Mouse (Mus musculus): ENCODE data around the gene Atxn7l2. TPM values are rescaled to one million over a fixed set of nuclear protein-coding genes. Genes with fewer than 3 reads are reported as not detected.

Gene Atxn7l2
- total RNA-seq, 2 experiments from 2014 or later, result 30.6 to 32.8 TPM

DNA sequence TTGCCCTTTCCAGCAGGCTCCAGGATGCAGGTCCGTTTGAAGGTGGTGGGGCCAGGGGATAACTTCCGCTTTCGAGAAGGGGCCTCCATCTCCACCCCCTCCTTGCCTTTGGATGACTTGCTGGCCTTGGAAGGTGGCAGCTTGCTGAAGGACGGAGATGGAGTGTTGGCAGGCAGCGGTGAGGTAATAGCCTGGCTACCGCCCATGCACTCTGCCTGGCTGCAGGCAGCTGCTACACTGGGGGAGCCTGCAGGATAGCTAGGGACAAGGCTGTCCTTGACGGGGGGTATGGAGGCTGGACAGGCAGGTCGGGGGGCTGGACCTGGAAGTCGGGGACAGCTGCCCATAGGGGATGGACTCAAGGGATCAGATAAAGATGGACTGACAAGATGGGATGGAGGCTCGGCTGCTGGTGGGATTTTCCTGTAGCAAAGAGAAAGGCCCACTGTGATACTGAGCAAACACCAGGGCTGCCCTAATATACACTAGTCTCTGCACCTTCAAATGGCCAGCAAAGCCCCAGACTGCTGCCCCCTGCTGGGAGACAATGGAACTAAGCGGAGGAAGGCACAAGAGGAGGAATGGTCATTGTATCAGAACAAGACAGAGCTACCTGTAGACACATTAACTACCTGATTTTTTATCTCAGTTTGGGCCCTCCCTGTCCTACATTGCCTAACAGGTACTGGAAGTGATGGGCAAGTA lies 7.0 kb downstream of the Atxn7l2 start:
- intact Hi-C loops (cut with DNase I), result loop anchor here (1.0 kb wide), 1 partner anchor 39 kb away; no protein-coding TSS in a partner anchor
- peak; percentile 76 to 86 for DNase-seq (ENCODE audit: extremely low spot score in 1 of 2, low spot score in 2 of 2)
- TF ChIP-seq CTCF (IDR thresholded peaks at IDR 0.05), result peak; percentile 90
- Histone ChIP-seq H3K4me3 (no peak overlapping the region), H3K27ac (peak overlapping the region; percentile 96)

DNA sequence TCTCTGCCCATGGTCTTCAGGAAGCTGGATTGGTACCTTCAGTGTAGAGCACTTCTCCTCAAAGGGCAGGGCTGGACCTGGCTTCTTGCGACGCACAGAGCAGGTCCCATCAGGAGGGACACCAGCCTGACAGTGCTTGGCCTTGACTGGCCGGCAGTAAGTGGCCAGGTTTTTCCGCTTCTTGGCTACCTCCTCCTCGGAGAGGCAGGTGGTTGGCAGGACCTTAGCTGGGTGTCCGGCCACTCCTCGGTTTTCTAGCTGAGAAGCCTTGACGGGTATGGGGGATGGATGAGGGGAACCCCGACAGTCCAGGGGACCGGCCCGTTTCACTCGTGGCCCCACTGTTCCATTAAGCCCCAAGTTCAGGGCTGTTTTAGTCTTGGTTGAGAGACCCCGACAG lies 7.5 kb downstream of the Atxn7l2 start:
- intact Hi-C loops (cut with DNase I), result no loop called here
- H3K27ac ChIP-seq, result peak overlapping the region; percentile 96
- H3K4me3 ChIP-seq, result no peak overlapping the region
- DNase-seq (ENCODE audit: extremely low spot score in 1 of 2, low spot score in 2 of 2), result no peak
- TF ChIP-seq CTCF (IDR thresholded peaks at IDR 0.05), result no peak

DNA sequence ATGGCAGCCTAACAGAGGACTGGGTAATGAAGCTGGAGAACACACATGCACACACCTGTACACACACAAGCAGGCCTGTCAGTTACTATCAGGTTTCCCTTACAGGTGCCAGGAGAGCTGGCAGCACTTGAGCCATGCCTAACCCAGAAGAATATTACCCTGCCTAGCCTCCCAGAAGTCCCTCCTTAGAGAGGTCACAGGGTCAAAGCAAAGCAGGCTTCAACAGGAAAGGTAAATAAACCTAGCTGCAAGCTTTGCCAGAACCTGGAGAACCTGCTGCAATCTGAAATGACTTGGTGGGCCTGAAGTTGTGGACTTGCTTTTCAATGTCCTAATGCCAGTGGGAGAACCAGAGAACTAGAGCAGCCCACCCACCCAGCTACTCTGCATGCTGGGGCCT lies 8.2 kb downstream of the Atxn7l2 start:
- Histone ChIP-seq H3K4me3 (no peak overlapping the region), H3K27ac (peak overlapping the region; percentile 96)
- TF ChIP-seq CTCF (IDR thresholded peaks at IDR 0.05), result no peak
- no peak for DNase-seq (ENCODE audit: extremely low spot score in 1 of 2, low spot score in 2 of 2)
- intact Hi-C loops (cut with DNase I), result no loop called here

DNA sequence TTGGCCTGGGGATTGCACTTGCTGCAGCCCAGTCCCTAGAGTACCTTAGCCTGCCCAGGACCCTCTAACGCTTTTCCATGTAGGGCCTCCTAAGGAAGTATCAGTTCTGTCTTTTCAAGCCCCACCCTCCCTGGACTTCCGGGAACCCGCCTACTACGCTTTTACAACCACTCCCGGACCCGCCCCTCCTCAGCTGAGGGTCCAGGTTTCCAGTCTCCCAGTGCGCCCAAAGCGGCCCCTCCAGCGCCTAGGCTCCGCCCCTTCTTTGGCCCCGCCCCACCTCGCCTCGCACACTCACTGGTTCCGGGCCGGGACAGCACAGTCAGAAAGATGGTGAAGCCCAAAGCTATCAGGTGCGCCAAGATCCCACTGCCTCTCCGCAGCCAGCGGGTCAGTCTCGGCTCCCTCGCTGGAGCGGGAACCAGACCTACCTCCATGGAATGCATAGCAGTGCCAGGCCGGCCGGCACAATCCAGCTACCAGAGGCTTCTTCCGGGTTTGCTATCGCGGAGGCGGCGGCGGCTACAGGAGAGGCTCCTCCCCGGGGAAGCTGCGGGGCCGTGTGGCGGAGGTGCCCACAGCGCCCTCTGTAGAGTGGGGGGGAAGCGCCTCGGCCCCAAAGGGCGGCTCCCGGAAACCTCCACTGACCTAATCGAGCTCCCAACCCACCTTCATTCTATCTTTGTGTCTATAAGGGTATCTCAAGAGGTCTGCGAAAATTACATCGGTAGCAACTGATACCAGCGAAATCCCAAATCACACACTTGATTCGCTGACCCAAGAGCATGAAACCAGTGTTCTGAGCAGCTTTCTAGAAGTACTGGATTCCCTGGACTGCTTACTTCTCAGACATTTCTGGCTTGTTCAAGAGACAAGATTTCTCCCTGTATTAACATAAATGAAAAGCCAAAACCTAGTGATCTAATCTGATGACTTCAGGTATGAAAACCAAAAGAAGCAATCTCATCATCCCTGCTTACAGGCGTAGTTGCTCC lies 10.1 kb downstream of the Atxn7l2 start, which contains the start of gene Cyb561d1:
Gene Cyb561d1, minus strand, starts transcription at position 884 of the 995 bp plus-strand sequence.
- H3K27ac ChIP-seq, result peak within 1 kb of the TSS; percentile 96
- TF ChIP-seq CTCF (IDR thresholded peaks at IDR 0.05), result peak; percentile 70
- intact Hi-C loops (cut with DNase I), result loop anchor here (1.0 kb wide), 1 partner anchor 10 kb away; the partner anchor contains the start of gene Atxn7l2
- H3K4me3 ChIP-seq, result peak within 1 kb of the TSS; percentile 72
- peak; percentile 84 to 86 for DNase-seq (ENCODE audit: extremely low spot score in 1 of 2, low spot score in 2 of 2)

DNA sequence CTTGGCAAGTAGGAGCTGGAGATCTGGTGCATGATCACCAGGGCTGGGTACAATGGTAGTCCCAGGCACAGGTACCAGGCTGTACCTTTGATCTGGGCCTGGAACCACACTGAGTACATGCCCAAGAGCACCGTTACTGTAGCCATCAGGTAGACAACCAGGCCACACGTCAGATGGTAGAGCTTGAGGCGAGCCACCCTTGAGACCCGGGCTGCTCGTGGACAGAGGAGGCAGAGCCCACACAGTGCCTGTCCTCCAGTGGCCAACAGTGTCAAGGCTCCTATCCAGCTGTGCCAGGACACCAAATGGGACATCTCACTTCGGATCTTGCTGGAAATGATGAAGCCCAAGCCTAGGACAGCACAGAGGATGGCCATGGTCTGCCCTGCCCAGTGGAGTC lies 11.5 kb downstream of the Atxn7l2 start:
- no peak overlapping the region for H3K4me3 ChIP-seq
- peak overlapping the region; percentile 96 for H3K27ac ChIP-seq
- TF ChIP-seq CTCF (IDR thresholded peaks at IDR 0.05), result no peak
- DNase-seq (ENCODE audit: extremely low spot score in 1 of 2, low spot score in 2 of 2), result peak in 1 of 2 experiments; percentile 12
- intact Hi-C loops (cut with DNase I), result no loop called here

DNA sequence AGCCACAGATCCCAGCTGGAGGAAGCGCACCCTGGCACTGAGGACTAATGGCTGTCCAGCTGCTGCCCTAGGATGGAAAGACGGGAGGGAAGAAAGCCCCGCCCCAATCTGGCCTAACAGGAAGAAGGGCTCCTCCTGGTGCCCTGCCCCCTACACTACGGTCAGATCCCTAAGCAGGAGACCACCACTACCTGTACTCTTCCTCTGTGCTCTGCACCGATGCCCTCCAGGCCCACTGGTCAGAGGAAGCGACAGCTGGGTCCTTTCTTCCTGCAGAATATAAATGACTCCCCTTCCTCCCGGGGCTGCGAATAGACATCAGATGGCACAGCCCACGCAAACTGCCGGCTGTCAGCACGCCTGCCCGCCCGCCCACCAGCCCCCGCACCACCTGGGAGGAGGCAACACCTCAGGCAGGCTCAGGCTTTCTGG lies 13.7 kb downstream of the Atxn7l2 start:
- TF ChIP-seq CTCF (IDR thresholded peaks at IDR 0.05), result no peak
- intact Hi-C loops (cut with DNase I), result no loop called here
- H3K4me3 ChIP-seq, result peak overlapping the region; percentile 29

DNA sequence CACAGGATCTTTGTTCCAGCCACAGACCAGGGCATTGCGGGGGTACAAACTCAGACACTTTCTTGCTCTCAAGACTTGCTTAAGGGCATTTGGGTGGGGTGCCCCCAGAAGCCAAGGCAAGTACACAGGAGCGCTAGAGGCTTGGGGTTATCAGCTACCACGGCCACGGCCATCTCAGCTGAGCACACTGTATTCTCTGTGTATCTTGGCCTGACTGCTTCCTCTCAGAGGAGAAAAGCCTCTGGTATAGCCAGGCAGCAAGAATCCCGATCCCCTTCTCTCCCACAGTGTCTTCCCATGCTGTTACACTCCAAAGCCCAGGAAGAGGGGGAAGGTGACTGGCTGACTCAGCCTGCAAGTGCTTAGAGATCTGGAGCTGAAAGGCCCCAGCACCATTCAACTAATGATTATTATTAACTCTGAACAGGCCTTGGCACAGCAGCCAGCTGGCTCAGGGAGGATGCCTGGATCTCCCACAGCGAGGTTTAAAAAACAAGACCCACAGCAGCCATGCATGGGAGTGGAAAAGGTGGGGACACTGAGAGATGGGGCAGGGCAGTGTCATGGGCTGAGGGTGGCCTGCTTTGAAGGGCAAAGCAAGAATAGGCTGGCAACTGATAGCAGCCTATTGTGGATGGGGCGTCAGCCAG lies 14.7 kb downstream of the Atxn7l2 start:
- H3K27ac ChIP-seq, result peak overlapping the region; percentile 97
- H3K4me3 ChIP-seq, result no peak overlapping the region
- DNase-seq (ENCODE audit: extremely low spot score in 1 of 2, low spot score in 2 of 2), result peak in 1 of 2 experiments; percentile 41
- intact Hi-C loops (cut with DNase I), result no loop called here
- TF ChIP-seq CTCF (IDR thresholded peaks at IDR 0.05), result no peak

More for the DNA sequence above, 13.7 kb downstream of the Atxn7l2 start:
- peak overlapping the region; percentile 97 for H3K27ac ChIP-seq
- peak; percentile 79 to 82 for DNase-seq (ENCODE audit: extremely low spot score in 1 of 2, low spot score in 2 of 2)

DNA sequence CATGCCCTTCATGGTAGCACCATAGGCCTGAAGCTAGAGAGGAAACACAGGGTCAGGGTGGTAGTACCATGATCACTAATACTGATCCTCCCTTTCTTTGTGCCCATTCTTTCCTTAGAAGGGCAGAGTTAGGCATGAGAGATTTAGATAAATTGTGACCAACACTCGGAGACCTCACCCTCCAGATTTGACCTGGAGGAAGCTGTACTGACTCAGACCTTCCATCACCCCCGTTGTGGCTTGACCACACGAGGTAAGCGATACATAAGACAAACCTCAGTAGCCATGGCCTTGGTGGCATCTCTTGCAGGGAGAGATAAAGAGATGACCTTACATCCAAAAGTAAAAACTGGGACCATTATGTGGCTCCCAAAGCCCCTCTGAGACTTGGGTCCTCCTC lies 15.4 kb downstream of the Atxn7l2 start:
- no peak for DNase-seq (ENCODE audit: extremely low spot score in 1 of 2, low spot score in 2 of 2)
- intact Hi-C loops (cut with DNase I), result no loop called here
- TF ChIP-seq CTCF (IDR thresholded peaks at IDR 0.05), result no peak
- Histone ChIP-seq H3K27ac (peak overlapping the region; percentile 97), H3K4me3 (no peak overlapping the region)

DNA sequence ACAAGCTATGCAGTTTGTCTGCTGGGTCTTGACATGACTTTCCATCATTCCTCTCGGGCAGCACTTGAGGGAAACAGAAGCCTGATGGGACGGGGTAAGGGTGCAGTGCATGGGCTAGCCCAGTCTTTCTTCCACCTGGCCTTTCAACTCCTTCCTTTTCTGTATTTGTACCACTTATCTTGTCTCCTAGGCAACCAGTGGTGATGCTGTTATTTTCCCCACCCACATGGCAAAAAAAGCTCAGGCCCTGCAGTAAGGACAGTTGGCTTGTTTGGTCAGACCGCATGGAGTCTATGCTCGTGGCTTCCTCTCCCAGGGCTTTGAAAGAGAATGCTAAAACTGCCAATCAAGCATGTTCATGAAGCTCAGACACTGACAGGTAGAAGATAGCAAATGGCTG lies 17.0 kb downstream of the Atxn7l2 start:
- no peak for DNase-seq (ENCODE audit: extremely low spot score in 1 of 2, low spot score in 2 of 2)
- intact Hi-C loops (cut with DNase I), result no loop called here
- peak overlapping the region; percentile 22 for H3K27ac ChIP-seq
- TF ChIP-seq CTCF (IDR thresholded peaks at IDR 0.05), result no peak
- H3K4me3 ChIP-seq, result no peak overlapping the region

DNA sequence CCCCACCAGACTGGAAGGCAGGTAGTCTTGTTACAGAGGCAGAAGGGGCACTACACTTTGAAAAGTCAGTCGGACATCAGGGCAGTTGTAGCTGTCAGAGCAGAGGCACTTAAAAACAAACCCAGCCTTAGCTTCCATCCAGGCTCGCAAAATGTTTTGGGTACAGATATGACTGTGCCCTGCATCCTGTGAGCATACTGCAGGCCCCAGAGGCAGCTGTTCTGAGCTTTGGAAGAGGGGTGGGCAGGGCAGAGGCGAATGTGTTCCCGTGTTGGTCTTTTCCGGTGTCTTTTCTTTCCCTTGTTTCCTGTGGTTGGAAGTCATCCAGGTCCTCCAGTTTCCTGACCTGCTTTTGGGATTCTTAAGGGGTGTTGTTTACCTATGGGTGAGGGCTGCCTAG lies 20.8 kb downstream of the Atxn7l2 start:
- DNase-seq (ENCODE audit: extremely low spot score in 1 of 2, low spot score in 2 of 2), result peak in 1 of 2 experiments; percentile 6
- intact Hi-C loops (cut with DNase I), result no loop called here
- no peak for TF ChIP-seq CTCF (IDR thresholded peaks at IDR 0.05)
- peak overlapping the region; percentile 21 for H3K4me3 ChIP-seq
- peak overlapping the region; percentile 64 for H3K27ac ChIP-seq

DNA sequence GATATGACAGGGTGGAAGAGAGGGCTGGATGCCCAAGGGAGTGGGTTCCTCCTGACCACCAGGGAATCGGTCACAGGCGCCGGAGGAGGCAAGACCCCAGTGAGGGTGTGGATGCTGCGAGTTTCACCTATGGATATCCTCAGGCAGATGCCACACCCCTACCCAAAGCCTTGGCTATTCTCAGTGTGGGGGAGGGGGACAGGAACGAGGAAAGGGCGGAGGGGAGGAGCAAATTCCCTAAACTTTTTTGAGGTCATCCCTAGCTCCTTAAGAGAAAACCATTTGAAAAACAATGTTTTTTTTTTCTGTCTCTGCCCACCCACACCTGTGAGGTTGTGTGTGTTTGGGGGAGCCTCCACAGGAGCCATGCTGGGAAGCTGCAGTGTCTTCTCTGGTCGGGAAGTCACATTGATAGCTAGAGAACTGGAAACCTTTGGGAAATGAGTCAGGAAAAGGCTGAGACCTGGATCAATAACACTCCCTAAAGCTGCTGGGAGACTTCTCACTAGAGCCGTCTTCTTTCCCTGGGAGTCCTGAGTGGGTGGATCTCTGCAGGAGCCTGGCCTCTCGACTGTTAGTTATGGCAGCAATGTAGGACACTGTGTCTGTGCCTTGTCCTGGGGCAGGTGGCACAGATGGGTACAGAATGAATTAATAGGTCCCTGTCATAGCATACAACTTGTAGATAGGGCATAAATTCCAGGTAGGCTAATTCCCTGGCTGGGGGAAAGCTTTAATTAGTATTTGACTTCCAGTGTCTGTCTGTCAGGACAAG lies 21.8 kb downstream of the Atxn7l2 start:
- no peak for TF ChIP-seq CTCF (IDR thresholded peaks at IDR 0.05)
- intact Hi-C loops (cut with DNase I), result no loop called here
- H3K4me3 ChIP-seq, result peak overlapping the region; percentile 21
- H3K27ac ChIP-seq, result peak overlapping the region; percentile 64
- DNase-seq (ENCODE audit: extremely low spot score in 1 of 2, low spot score in 2 of 2), result peak in 1 of 2 experiments; percentile 11

Measured in left cerebral cortex, adult 2 months (tissue).